Mouse (Mus musculus): ENCODE results near the gene Pnpo.

The Pnpo gene

GRCm38 (mm10) chr11:96943746-96944304 lies at the start of gene Pnpo:
Pnpo (minus strand) TSS chr11:96943986.
- DNase-seq: peak; percentile 98

GRCm38 (mm10) chr11:96992722-96993311 lies 49.0 kb upstream of the Pnpo start:
- DNase-seq: no peak

GRCm38 (mm10) chr11:96991501-96991900 lies 47.7 kb upstream of the Pnpo start:
- no peak for DNase-seq

- DNase-seq: no peak
Observed at GRCm38 (mm10) chr11:96987873-96988655, 44.3 kb upstream of the Pnpo start.

- no peak for DNase-seq
Observed at GRCm38 (mm10) chr11:96986463-96986862, 42.7 kb upstream of the Pnpo start.

- no peak for DNase-seq
Observed at GRCm38 (mm10) chr11:96984903-96985302, 41.1 kb upstream of the Pnpo start.

- no peak for DNase-seq
Observed at GRCm38 (mm10) chr11:96982859-96983258, 39.1 kb upstream of the Pnpo start, which contains the start of gene Sp2. Sp2 (minus strand) TSS chr11:96982959.

GRCm38 (mm10) chr11:96982355-96982754 lies 38.6 kb upstream of the Pnpo start:
- DNase-seq: peak; percentile 87

- DNase-seq: no peak
Observed at GRCm38 (mm10) chr11:96981461-96981860, 37.7 kb upstream of the Pnpo start.

- no peak for DNase-seq
Observed at GRCm38 (mm10) chr11:96980021-96980420, 36.2 kb upstream of the Pnpo start.

- DNase-seq: no peak
Observed at GRCm38 (mm10) chr11:96979329-96979728, 35.5 kb upstream of the Pnpo start.

- DNase-seq: no peak
Observed at GRCm38 (mm10) chr11:96978401-96979246, 34.8 kb upstream of the Pnpo start.

GRCm38 (mm10) chr11:96977606-96978400 lies 34.0 kb upstream of the Pnpo start:
- peak; percentile 100 for DNase-seq

GRCm38 (mm10) chr11:96976911-96977591 lies 33.3 kb upstream of the Pnpo start:
- peak; percentile 87 for DNase-seq

GRCm38 (mm10) chr11:96976379-96976687 lies 32.5 kb upstream of the Pnpo start:
- DNase-seq: no peak

- DNase-seq: no peak
Observed at GRCm38 (mm10) chr11:96975511-96976378, 32.0 kb upstream of the Pnpo start.

- no peak for DNase-seq
Observed at GRCm38 (mm10) chr11:96974813-96975212, 31.0 kb upstream of the Pnpo start.

- DNase-seq: no peak
Observed at GRCm38 (mm10) chr11:96973426-96973964, 29.7 kb upstream of the Pnpo start.

- no peak for DNase-seq
Observed at GRCm38 (mm10) chr11:96972906-96973305, 29.1 kb upstream of the Pnpo start.

GRCm38 (mm10) chr11:96970341-96970740 lies 26.6 kb upstream of the Pnpo start:
- no peak for DNase-seq

- DNase-seq: peak; percentile 78
Observed at GRCm38 (mm10) chr11:96969746-96970145, 26.0 kb upstream of the Pnpo start.

Data from kidney, adult 9 months (tissue).